Mouse (Mus musculus): ENCODE measurements around the gene Etl4. TPM values are rescaled to one million over a fixed set of nuclear protein-coding genes. Genes with fewer than 3 reads are reported as not detected.

Etl4 gene
- polyA plus RNA-seq, 1 experiment from 2014 or later = 77.7 TPM

GRCm38 (mm10) chr2:19953028-19953427, 43.4 kb downstream of the Etl4 start:
- H3K27me3 ChIP-seq = peaks cover 6% of the 10 kb centered on the region
- ATAC-seq (no peak), DNase-seq (ENCODE audit: low read depth, low spot score) (no peak)
- TF ChIP-seq CTCF (IDR thresholded peaks at IDR 0.05) = no peak
- ChIA-PET CTCF (no interaction called here), POLR2A (no interaction called here)
- in situ Hi-C loops (cut with MboI; ENCODE audit: low pct_unique_long_range_greater_than_20kb) = no loop called here

DNA sequence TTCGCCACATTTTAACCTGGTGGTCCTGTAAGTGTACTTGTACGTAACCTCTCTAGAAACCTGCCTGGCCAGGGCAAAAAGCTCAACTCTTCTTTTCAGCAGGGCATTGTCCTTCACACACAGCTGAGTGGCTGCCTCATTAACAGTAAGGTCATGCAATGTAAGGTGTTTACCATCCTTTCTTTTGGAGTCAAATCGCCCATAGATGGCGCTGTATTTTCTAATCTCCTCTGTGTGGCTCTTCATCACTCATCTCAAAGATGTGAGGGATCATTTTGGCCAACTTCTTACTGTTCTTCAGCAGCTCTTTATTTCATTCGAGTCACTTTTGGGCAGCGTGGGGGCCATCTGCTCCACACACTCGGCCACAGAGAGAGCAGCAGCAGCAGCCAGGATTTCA, 56.9 kb downstream of the Etl4 start:
- POLR2A ChIA-PET = no interaction called here
- ATAC-seq (no peak), DNase-seq (ENCODE audit: low read depth, low spot score) (no peak)
- in situ Hi-C loops (cut with MboI; ENCODE audit: low pct_unique_long_range_greater_than_20kb) = no loop called here
- CTCF ChIA-PET = interaction anchor here (2.5 kb wide), 1 partner anchor 16 kb away, joined by 6 read pairs; no protein-coding TSS in a partner anchor
- H3K27me3 ChIP-seq = peaks cover 4% of the 10 kb centered on the region
- no peak for TF ChIP-seq CTCF (IDR thresholded peaks at IDR 0.05)

DNA sequence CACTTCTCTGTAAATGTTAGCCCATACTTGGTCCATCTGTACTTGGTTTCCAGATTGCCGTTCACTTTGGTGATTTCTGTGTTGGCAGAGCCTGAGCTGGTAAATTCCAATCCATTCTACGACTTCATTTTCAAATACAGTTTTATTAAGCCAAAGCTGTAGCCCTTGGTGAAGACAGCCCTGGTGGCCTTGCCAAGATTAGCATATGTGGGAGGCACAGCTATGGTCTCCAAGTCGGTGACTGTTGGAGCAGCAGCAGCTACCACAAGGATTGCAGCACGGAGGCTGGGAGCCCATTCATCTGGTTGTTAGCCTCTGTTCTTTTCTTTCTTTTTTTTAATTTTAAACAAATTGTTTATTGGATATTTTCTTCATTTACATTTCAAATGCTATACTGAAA, 128.1 kb downstream of the Etl4 start:
- in situ Hi-C loops (cut with MboI; ENCODE audit: low pct_unique_long_range_greater_than_20kb) = no loop called here
- no peak for TF ChIP-seq CTCF (IDR thresholded peaks at IDR 0.05)
- peaks cover 6% of the 10 kb centered on the region for H3K27me3 ChIP-seq
- ATAC-seq = no peak
- CTCF ChIA-PET = no interaction called here
- DNase-seq (ENCODE audit: low read depth, low spot score) = no peak
- POLR2A ChIA-PET = no interaction called here

GRCm38 (mm10) chr2:20072377-20072776, 162.8 kb downstream of the Etl4 start:
- in situ Hi-C loops (cut with MboI; ENCODE audit: low pct_unique_long_range_greater_than_20kb) = no loop called here
- peaks cover 4% of the 10 kb centered on the region for H3K27me3 ChIP-seq
- CTCF ChIA-PET = no interaction called here
- POLR2A ChIA-PET = interaction anchor here (0.7 to 1.2 kb wide), 2 partner anchors 8 to 595 kb away, joined by 3 to 4 read pairs; no protein-coding TSS in a partner anchor
- no peak for ATAC-seq
- no peak for TF ChIP-seq CTCF (IDR thresholded peaks at IDR 0.05)
- DNase-seq (ENCODE audit: low read depth, low spot score) = no peak

GRCm38 (mm10) chr2:20076118-20076796, 166.7 kb downstream of the Etl4 start:
- DNase-seq (ENCODE audit: low read depth, low spot score) (no peak), ATAC-seq (no peak)
- no peak for TF ChIP-seq CTCF (IDR thresholded peaks at IDR 0.05)
- H3K27me3 ChIP-seq = peaks cover 4% of the 10 kb centered on the region
- CTCF ChIA-PET = interaction anchor here (1.6 kb wide), 1 partner anchor 10 kb away, joined by 4 read pairs; no protein-coding TSS in a partner anchor
- in situ Hi-C loops (cut with MboI; ENCODE audit: low pct_unique_long_range_greater_than_20kb) = no loop called here
- POLR2A ChIA-PET = no interaction called here

- no peak for TF ChIP-seq CTCF (IDR thresholded peaks at IDR 0.05)
- ChIA-PET CTCF (interaction anchor here (0.9 kb wide), 1 partner anchor 19 kb away, joined by 3 read pairs; no protein-coding TSS in a partner anchor), POLR2A (no interaction called here)
- ATAC-seq (no peak), DNase-seq (ENCODE audit: low read depth, low spot score) (no peak)
- in situ Hi-C loops (cut with MboI; ENCODE audit: low pct_unique_long_range_greater_than_20kb) = no loop called here
- peaks cover 10% of the 10 kb centered on the region for H3K27me3 ChIP-seq
These were observed 175.2 kb downstream of the Etl4 start for GRCm38 (mm10) chr2:20084781-20085180.

DNA sequence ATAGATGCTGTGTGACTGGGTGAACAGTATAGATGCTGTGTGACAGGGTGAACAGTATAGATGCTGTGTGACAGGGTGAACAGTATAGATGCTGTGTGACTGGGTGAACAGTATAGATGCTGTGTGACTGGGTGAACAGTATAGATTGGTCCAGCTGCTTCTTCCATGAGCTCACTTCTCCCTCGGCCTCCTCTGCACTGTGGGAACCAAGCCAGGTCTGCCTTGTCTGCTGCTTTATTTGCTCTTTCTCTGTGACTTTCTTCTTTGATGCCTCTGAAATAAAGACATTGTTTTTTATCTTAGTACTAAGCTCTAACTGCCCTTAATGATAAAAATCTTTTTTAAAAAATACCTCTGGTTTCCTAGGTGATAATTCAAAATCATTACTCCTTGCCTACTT, 195.9 kb downstream of the Etl4 start:
- ATAC-seq = no peak
- ChIA-PET POLR2A (no interaction called here), CTCF (interaction anchor here (1.8 kb wide), 1 partner anchor 26 kb away, joined by 4 read pairs; no protein-coding TSS in a partner anchor)
- H3K27me3 ChIP-seq = peaks cover 59% of the 10 kb centered on the region
- no peak for TF ChIP-seq CTCF (IDR thresholded peaks at IDR 0.05)
- in situ Hi-C loops (cut with MboI; ENCODE audit: low pct_unique_long_range_greater_than_20kb) = no loop called here
- no peak for DNase-seq (ENCODE audit: low read depth, low spot score)

GRCm38 (mm10) chr2:20111703-20112102, 202.1 kb downstream of the Etl4 start:
- no peak for ATAC-seq
- ChIA-PET CTCF (no interaction called here), POLR2A (no interaction called here)
- TF ChIP-seq CTCF (IDR thresholded peaks at IDR 0.05) = no peak
- H3K27me3 ChIP-seq = peaks cover 20% of the 10 kb centered on the region
- DNase-seq (ENCODE audit: low read depth, low spot score) = no peak
- in situ Hi-C loops (cut with MboI; ENCODE audit: low pct_unique_long_range_greater_than_20kb) = no loop called here

DNA sequence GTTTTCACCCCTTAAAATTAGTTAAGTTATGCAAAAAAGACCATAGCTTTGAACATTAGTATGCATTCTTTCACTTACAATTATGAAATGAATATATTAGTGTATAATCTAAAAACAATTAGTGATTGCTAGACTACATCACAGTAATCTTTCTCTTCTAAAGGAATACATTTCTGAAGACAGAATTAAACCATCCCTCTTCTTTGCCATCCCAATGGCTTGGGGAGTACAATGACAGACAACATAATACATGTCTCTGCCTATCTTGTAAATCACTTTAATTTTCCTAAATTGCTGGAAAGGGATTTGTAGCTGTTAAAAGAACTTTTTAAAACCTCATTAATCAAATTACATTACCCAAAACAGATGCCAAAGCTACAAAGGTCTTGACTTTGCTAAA, 216.3 kb downstream of the Etl4 start:
- ChIA-PET CTCF (no interaction called here), POLR2A (no interaction called here)
- no peak for DNase-seq (ENCODE audit: low read depth, low spot score)
- in situ Hi-C loops (cut with MboI; ENCODE audit: low pct_unique_long_range_greater_than_20kb) = no loop called here
- no peak for ATAC-seq
- no peaks in the 10 kb centered on the region for H3K27me3 ChIP-seq
- TF ChIP-seq CTCF (IDR thresholded peaks at IDR 0.05) = no peak

DNA sequence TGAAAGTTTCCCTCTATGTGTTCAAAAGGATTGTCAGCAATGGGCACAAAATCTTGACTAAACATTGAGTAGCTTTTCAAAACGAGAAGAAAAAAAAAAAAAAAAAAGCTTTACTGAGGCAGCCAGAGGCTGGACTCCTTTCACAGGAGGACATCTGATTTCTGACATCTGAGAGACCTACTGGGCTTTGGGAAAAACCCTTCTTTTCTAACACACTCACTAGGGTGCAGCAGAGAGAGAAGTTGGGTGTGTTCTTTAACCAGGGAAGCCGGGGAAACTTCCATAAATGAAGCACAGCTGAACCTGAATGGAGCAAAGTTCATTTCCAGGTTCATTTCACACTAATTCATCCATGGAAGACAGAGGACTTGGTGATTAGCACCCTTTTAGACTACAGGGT, 222.2 kb downstream of the Etl4 start:
- H3K27me3 ChIP-seq = no peaks in the 10 kb centered on the region
- ATAC-seq (no peak), DNase-seq (ENCODE audit: low read depth, low spot score) (no peak)
- TF ChIP-seq CTCF (IDR thresholded peaks at IDR 0.05) = no peak
- ChIA-PET CTCF (interaction anchor here (1.2 to 1.3 kb wide), 2 partner anchors 13 to 25 kb away, joined by 4 read pairs; no protein-coding TSS in a partner anchor), POLR2A (no interaction called here)
- in situ Hi-C loops (cut with MboI; ENCODE audit: low pct_unique_long_range_greater_than_20kb) = no loop called here

DNA sequence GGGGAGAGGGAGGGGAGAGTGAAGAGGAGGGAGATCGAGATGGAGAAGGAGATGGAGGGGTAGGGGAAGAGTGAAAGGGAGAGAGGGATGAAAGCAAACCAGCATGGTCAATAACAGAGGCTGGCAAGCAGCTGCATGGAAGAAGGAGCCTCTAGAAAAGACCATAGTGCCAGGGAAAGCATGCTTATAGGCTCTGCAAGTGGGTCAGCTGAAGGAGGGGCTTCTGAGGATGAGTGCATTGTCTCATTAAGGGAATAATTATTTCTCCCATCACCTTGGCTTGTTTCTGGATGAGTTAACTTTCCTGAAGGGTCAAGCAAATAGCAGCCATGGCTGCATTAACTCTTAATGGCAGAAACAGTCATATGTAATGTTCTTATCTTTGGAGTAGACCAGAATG, 228.8 kb downstream of the Etl4 start:
- ATAC-seq = no peak
- TF ChIP-seq CTCF (IDR thresholded peaks at IDR 0.05) = no peak
- POLR2A ChIA-PET = interaction anchor here (0.6 kb wide), 1 partner anchor 10 kb away, joined by 3 read pairs; no protein-coding TSS in a partner anchor
- CTCF ChIA-PET = no interaction called here
- no peaks in the 10 kb centered on the region for H3K27me3 ChIP-seq
- in situ Hi-C loops (cut with MboI; ENCODE audit: low pct_unique_long_range_greater_than_20kb) = no loop called here
- DNase-seq (ENCODE audit: low read depth, low spot score) = no peak

DNA sequence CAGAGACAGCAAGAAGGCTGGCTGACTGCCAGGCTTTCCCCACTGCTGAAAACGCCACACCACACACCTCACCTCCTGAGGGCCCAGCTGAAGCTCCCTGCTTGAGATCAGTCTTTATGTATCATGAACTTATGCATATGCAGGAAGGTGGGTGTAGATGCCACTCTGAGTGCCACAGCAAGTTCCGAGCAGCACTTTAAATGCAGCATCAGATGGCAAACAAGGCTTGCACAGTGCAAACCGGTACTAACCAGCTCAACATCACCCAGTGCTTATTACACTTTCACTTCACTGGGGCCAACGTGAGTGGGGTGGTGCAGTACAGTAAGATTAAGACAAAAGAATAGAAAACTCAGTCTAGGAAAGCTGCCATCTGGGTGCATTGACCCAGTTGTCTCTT, 235.8 kb downstream of the Etl4 start:
- H3K27me3 ChIP-seq = no peaks in the 10 kb centered on the region
- no peak for DNase-seq (ENCODE audit: low read depth, low spot score)
- in situ Hi-C loops (cut with MboI; ENCODE audit: low pct_unique_long_range_greater_than_20kb) = no loop called here
- no peak for ATAC-seq
- ChIA-PET CTCF (no interaction called here), POLR2A (no interaction called here)
- no peak for TF ChIP-seq CTCF (IDR thresholded peaks at IDR 0.05)

Measured in Patski (cell line).